Mouse (Mus musculus) ES-Bruce4 (cell line): ENCODE measurements around the gene Rbm47. TPM values are rescaled to one million over a fixed set of nuclear protein-coding genes. Genes with fewer than 3 reads are reported as not detected.

ENCODE experiments used
- H3K27ac ChIP-seq: 2 replicates; pipeline ENCODE4 v1.5.1; 2012; ENCODE audit warnings: low read length, inconsistent platforms; ENCODE audit not compliant: insufficient read depth
- H3K27me3 ChIP-seq: 2 replicates; pipeline ENCODE4 v1.6.1; 2012; ENCODE audit warnings: mild to moderate bottlenecking, low read length, inconsistent platforms; ENCODE audit not compliant: control insufficient read depth, poor library complexity, insufficient read depth, severe bottlenecking
- H3K36me3 ChIP-seq: 2 replicates; pipeline ENCODE4 v1.6.1; 2012; ENCODE audit warnings: inconsistent platforms, mild to moderate bottlenecking, low read length, moderate library complexity; ENCODE audit not compliant: control insufficient read depth, poor library complexity, insufficient read depth, severe bottlenecking
- H3K4me1 ChIP-seq: one replicate; pipeline ENCODE4 v1.8.1; 2011; ENCODE audit warnings: low read length; ENCODE audit not compliant: control insufficient read depth, insufficient read depth
- H3K4me3 ChIP-seq: 2 replicates; pipeline ENCODE4 v1.5.1; 2011; ENCODE audit warnings: low read depth, mild to moderate bottlenecking, low read length
- H3K9ac ChIP-seq: 2 replicates; pipeline ENCODE4 v1.6.1; 2012; ENCODE audit warnings: low read depth, mild to moderate bottlenecking, inconsistent platforms; ENCODE audit not compliant: poor library complexity, severe bottlenecking
- H3K9me3 ChIP-seq: replicated peaks from 2 replicates; pipeline ENCODE4 v1.6.1; 2012; ENCODE audit warnings: mild to moderate bottlenecking, low read length, inconsistent platforms; ENCODE audit not compliant: control insufficient read depth, poor library complexity, insufficient read depth, severe bottlenecking
- CTCF ChIP-seq: IDR thresholded peaks from one replicate; pipeline ENCODE4 v1.8.1; 2011; ENCODE audit warnings: low read depth, low read length
- EP300 ChIP-seq: IDR thresholded peaks from 2 replicates; pipeline ENCODE4 v1.6.1; 2011; ENCODE audit warnings: low read depth, low read length; ENCODE audit not compliant: insufficient read depth
- POLR2A ChIP-seq: IDR thresholded peaks from one replicate; pipeline ENCODE4 v1.8.1; 2011; ENCODE audit warnings: low read length; ENCODE audit not compliant: insufficient read depth
- polyA plus RNA-seq: library from polyadenylated mRNA; stranded (reverse); fragments of >200 nt; gene quantifications from 2 replicates; pipeline ENCODE4 v1.2.4, GENCODE M21; 2011; ENCODE audit warnings: low read depth; ENCODE audit not compliant: missing spikeins, insufficient read depth, insufficient read length

Rbm47 gene
- polyA plus RNA-seq, 1 experiment: 82.8 TPM

GRCm38 (mm10) chr5:66042651-66043340 is 130.1 kb downstream of the Rbm47 start:
- no peaks in the 10 kb centered on the region for H3K27me3 ChIP-seq
- TF ChIP-seq EP300: 0 out of 2 replicates have a peak, but pooled peaks have one; percentile 56
- TF ChIP-seq CTCF: no peak
- no peak overlapping the region for H3K9ac ChIP-seq
- peak overlapping the region; percentile 27; the same call in 1 of the 2 replicates for H3K27ac ChIP-seq
- peaks cover 4% of the 10 kb centered on the region for H3K4me1 ChIP-seq
- H3K36me3 ChIP-seq: 0 out of 2 replicates have a peak, but pooled peaks cover 4% of the 10 kb centered on the region
- no peaks in the 10 kb centered on the region for H3K9me3 ChIP-seq
- H3K4me3 ChIP-seq: 0 out of 2 replicates have a peak overlapping the region, but pooled peaks have one; percentile 1

GRCm38 (mm10) chr5:66040744-66041279 is 132.1 kb downstream of the Rbm47 start:
- Histone ChIP-seq H3K27me3 (no peaks in the 10 kb centered on the region), H3K36me3 (0 out of 2 replicates have a peak, but pooled peaks cover under 1% of the 10 kb centered on the region), H3K9me3 (no peaks in the 10 kb centered on the region), H3K27ac (no peak overlapping the region), H3K9ac (no peak overlapping the region), H3K4me3 (no peak overlapping the region), H3K4me1 (peaks cover 4% of the 10 kb centered on the region)
- no peak for TF ChIP-seq POLR2A
- no peak for TF ChIP-seq CTCF
- TF ChIP-seq EP300: no peak

- Histone ChIP-seq H3K9me3 (no peaks in the 10 kb centered on the region), H3K4me3 (no peak overlapping the region), H3K36me3 (no peaks in the 10 kb centered on the region), H3K27ac (no peak overlapping the region), H3K27me3 (no peaks in the 10 kb centered on the region), H3K9ac (no peak overlapping the region), H3K4me1 (peaks cover 5% of the 10 kb centered on the region)
- TF ChIP-seq EP300 (no peak), POLR2A (no peak), CTCF (no peak)
Observed at GRCm38 (mm10) chr5:66039813-66040212, 133.1 kb downstream of the Rbm47 start.

- H3K4me1 ChIP-seq: peaks cover 3% of the 10 kb centered on the region
- H3K9ac ChIP-seq: no peak overlapping the region
- no peaks in the 10 kb centered on the region for H3K9me3 ChIP-seq
- TF ChIP-seq CTCF: no peak
- H3K27me3 ChIP-seq: no peaks in the 10 kb centered on the region
- no peaks in the 10 kb centered on the region for H3K36me3 ChIP-seq
- H3K4me3 ChIP-seq: no peak overlapping the region
- no peak overlapping the region for H3K27ac ChIP-seq
Observed at GRCm38 (mm10) chr5:66037066-66037465, 135.9 kb downstream of the Rbm47 start.

- Histone ChIP-seq H3K36me3 (no peaks in the 10 kb centered on the region), H3K27me3 (no peaks in the 10 kb centered on the region), H3K27ac (no peak overlapping the region), H3K4me3 (no peak overlapping the region), H3K4me1 (peaks cover 3% of the 10 kb centered on the region), H3K9me3 (no peaks in the 10 kb centered on the region), H3K9ac (no peak overlapping the region)
- TF ChIP-seq POLR2A: no peak
- no peak for TF ChIP-seq CTCF
- no peak for TF ChIP-seq EP300
Observed at GRCm38 (mm10) chr5:66036440-66037054, 136.4 kb downstream of the Rbm47 start.
